ENCODE assay signal across 20 mouse cellular contexts in the genomic region with DNA sequence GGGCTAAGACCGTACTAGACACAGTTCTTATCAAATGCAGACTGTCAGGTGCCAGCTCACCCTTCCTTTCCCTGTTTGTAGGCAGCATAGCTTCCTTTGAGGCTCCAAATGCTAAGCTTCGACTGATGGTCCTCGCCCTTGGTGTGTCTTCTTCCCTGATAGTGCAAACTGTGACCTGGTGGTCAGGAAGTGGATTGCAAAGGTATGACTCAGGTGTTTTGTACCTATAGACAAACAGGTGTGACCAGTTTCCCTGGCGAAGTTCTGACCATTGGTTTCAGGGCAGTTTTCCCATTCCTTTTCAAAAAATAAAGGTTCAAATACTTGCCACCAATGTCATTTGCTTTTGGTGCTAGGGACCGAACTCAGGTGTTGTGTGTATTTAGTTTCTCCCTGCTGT. TPM values are rescaled to one million over a fixed set of nuclear protein-coding genes. Genes with fewer than 3 reads are reported as not detected.
"Had no signal": no experiment of that assay in that cellular context is flagged by ENCODE, and none has a peak within 500 bp of the region (broad histone marks: within the 10 kb centered on the region; RNA-seq: fewer than 3 reads in every experiment).

No protein-coding gene starts in this region.

- DNase-seq: liver, embryonic 13.5 days; liver, postnatal 0 days; lung, adult 2 months; lung, postnatal 14 days; lung, postnatal 36 days; right cerebral cortex, postnatal 14 days; thymus, adult 18-20 months; thymus, postnatal 14 days; thymus, postnatal 36 days had no signal

RNA-seq across cellular contexts. Expression of a gene that starts 5.9 kb away (rescaled TPM):
- total RNA-seq: megakaryocyte progenitor cell, adult 5-6 weeks; monocyte, adult 5-6 weeks; neutrophil, adult 5-6 weeks had no signal
- polyA plus RNA-seq: liver, embryonic 13.5 days; liver, embryonic 15.5 days; liver, postnatal 0 days; lung, embryonic 15.5 days; lung, postnatal 0 days; macrophage; midbrain, embryonic 11.5 days; midbrain, embryonic 13.5 days; neural tube, embryonic 12.5 days; spleen, adult 2 months had no signal
